Mouse (Mus musculus) CH12.LX (cell line): Measurements from ENCODE around the gene Lix1.

Experiments used
- CTCF ChIP-seq, 2 experiments: IDR thresholded peaks in 1 of 2; conservative IDR thresholded peaks in 1 of 2; 2 replicates each; pipeline ENCODE4 v1.5.1; 2011 to 2012; ENCODE audit warnings: low read depth in 2 of 2, low read length in 2 of 2, improper control_type of control experiment in 1 of 2, inconsistent platforms in 1 of 2, mild to moderate bottlenecking in 1 of 2, moderate library complexity in 1 of 2
- ELF1 ChIP-seq: IDR thresholded peaks from 2 replicates; pipeline ENCODE4 v1.6.1; 2014; ENCODE audit warnings: low read depth, mild to moderate bottlenecking, inconsistent platforms, low read length, improper control_type of control experiment
- EP300 ChIP-seq: IDR thresholded peaks from 2 replicates; pipeline ENCODE4 v1.6.1; 2011; ENCODE audit warnings: low read length, improper control_type of control experiment
- GABPA ChIP-seq: IDR thresholded peaks from 2 replicates; pipeline ENCODE4 v1.6.1; 2012; ENCODE audit warnings: low read depth, low read length, improper control_type of control experiment, inconsistent platforms; ENCODE audit not compliant: insufficient replicate concordance
- MAX ChIP-seq: IDR thresholded peaks from 2 replicates; pipeline ENCODE4 v1.6.1; 2011; ENCODE audit warnings: low read length, improper control_type of control experiment
- MYC ChIP-seq: IDR thresholded peaks from 2 replicates; pipeline ENCODE4 v1.6.1; 2011; ENCODE audit warnings: low read depth, mild to moderate bottlenecking, improper control_type of control experiment, low read length
- POLR2A ChIP-seq: IDR thresholded peaks from 2 replicates; pipeline ENCODE4 v1.6.1; 2011; ENCODE audit warnings: low read depth, mild to moderate bottlenecking, improper control_type of control experiment, low read length
- RAD21 ChIP-seq: IDR thresholded peaks from 2 replicates; pipeline ENCODE4 v1.6.1; 2011; ENCODE audit warnings: low read depth, mild to moderate bottlenecking, low read length, improper control_type of control experiment, moderate library complexity
- RCOR1 ChIP-seq: conservative IDR thresholded peaks from 2 replicates; pipeline ENCODE4 v1.6.1; 2012; ENCODE audit warnings: low read depth, mild to moderate bottlenecking, inconsistent platforms, low read length, improper control_type of control experiment
- TBP ChIP-seq: conservative IDR thresholded peaks from 2 replicates; pipeline ENCODE4 v1.6.1; 2011; ENCODE audit warnings: low read depth, low read length, improper control_type of control experiment
- ZC3H11A ChIP-seq: IDR thresholded peaks from 2 replicates; pipeline ENCODE4 v1.6.1; 2012; ENCODE audit warnings: low read depth, mild to moderate bottlenecking, inconsistent platforms, low read length, improper control_type of control experiment
- ZMIZ1 ChIP-seq: IDR thresholded peaks from 2 replicates; pipeline ENCODE4 v1.6.1; 2012; ENCODE audit warnings: low read depth, mild to moderate bottlenecking, inconsistent platforms, low read length, improper control_type of control experiment

GRCm38 (mm10) chr17:17447821-17448220, 45.3 kb downstream of the Lix1 start:
- TF ChIP-seq MYC (no peak), ZC3H11A (no peak), MAX (no peak), RAD21 (no peak), TBP (no peak), CTCF (conservative IDR thresholded peaks at IDR 0.05 in 1 of 2, IDR thresholded peaks at IDR 0.05 in 1 of 2; ENCODE audit: low read depth in 2 of 2, low read length in 2 of 2) (no peak), GABPA (no peak), EP300 (no peak), POLR2A (no peak), ZMIZ1 (no peak), ELF1 (no peak), RCOR1 (no peak)
